Mouse (Mus musculus) layer of hippocampus, adult 11-12 months (tissue): ENCODE results near the gene H2-D1.

Experiments
- DNase-seq: peaks from one replicate; pipeline ENCODE4 v3.0.0; 2022; ENCODE audit warnings: low spot score

Gene H2-D1

GRCm38 (mm10) chr17:35240384-35241304 lies 21.9 kb upstream of the H2-D1 start:
- peak; percentile 55 for DNase-seq

DNA sequence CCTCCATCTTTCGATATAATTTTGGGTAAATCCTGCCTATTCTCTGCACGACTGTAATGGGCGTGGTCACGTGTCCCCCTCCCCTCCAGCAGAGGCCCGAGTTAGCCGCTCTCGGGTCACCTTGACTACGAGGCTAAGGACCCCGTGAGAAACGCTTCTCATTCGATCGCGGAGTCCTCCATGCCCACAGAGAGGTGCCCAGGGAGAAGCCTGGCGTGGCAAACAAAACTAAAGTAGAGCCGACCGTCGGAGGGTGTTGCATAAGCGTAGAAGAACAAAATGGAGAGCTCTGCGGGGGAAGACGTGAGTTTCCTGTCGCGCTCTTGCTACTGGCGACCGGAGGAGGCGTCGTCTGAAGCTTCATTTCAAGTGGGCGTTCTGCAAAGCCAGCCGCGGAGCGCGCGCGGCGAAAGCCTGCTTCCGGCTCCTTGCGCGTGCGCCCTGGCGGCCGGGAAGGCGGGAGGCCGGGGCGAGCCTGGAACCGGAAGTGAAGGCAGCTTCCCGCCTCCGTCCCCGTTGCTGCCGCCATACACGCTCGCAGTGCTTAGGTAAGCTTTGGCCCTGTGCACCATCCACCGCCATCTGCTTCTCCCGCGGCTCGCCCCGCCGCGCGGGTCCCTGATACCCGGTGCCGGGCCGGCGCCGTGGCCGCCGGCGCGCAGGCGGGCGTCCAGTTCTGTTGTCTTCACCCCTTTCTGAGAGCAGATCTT lies 21.1 kb upstream of the H2-D1 start, which contains the start of gene Ddx39b:
Gene Ddx39b (plus strand): TSS at position 442 of the 710 bp plus-strand sequence.
- DNase-seq, result peak; percentile 96

- DNase-seq, result peak; percentile 59
Measured at GRCm38 (mm10) chr17:35242015-35242941, 20.3 kb upstream of the H2-D1 start.

DNA sequence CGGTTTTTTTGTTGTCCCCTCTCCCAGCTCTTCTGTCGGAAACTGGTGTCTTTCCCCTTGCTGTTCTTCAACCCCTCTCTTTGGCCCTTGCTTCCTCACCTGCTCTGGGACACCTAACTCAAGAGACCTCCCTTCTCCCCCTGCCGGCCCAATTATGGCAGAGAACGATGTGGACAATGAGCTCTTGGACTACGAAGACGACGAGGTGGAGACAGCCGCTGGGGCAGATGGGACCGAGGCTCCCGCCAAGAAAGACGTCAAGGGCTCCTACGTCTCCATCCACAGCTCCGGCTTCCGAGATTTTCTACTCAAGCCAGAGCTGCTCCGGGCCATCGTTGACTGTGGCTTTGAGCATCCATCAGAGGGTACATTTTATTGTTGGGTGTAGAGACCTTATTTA lies 19.4 kb upstream of the H2-D1 start:
- DNase-seq, result no peak

GRCm38 (mm10) chr17:35244999-35245398 lies 17.5 kb upstream of the H2-D1 start:
- no peak for DNase-seq

GRCm38 (mm10) chr17:35245731-35246623 lies 16.6 kb upstream of the H2-D1 start:
- DNase-seq, result peak; percentile 25

DNA sequence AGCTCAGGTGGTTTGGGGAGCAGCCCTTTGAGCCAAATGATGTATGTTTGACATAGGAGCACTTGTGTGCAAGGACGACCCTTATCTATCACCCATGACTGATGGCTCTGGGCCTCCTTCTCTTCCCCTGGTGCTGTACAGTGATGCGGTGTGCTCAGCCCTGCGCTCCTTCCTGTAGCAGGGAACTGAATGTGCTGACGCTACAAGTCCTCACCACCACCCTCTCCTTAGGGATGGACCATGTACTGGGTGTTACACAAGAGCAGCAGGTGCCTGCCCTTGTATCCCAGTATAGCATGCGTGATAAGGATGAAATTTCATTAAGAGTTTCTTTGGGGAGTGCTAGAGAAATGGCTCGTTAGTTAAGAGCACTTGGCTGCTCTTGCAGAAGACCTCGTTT lies 15.4 kb upstream of the H2-D1 start:
- DNase-seq, result no peak

DNA sequence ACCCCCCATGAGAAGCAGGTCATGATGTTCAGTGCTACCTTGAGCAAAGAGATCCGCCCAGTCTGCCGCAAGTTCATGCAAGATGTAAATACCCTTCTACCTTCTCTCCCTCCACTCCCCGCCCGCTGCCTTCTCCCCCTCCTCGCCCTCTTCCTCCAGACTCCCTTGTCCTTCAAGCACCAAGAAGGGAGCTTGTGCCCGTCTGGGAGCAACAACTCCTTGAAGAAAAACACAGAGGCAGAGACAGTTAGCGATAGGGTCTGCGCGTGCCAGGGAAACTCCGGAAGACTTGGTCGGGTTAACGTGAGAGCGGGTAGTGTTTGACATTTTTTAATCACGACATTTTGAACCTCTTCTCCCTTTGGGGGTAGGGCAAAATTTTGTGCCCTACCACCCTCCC lies 13.5 kb upstream of the H2-D1 start:
- no peak for DNase-seq

DNA sequence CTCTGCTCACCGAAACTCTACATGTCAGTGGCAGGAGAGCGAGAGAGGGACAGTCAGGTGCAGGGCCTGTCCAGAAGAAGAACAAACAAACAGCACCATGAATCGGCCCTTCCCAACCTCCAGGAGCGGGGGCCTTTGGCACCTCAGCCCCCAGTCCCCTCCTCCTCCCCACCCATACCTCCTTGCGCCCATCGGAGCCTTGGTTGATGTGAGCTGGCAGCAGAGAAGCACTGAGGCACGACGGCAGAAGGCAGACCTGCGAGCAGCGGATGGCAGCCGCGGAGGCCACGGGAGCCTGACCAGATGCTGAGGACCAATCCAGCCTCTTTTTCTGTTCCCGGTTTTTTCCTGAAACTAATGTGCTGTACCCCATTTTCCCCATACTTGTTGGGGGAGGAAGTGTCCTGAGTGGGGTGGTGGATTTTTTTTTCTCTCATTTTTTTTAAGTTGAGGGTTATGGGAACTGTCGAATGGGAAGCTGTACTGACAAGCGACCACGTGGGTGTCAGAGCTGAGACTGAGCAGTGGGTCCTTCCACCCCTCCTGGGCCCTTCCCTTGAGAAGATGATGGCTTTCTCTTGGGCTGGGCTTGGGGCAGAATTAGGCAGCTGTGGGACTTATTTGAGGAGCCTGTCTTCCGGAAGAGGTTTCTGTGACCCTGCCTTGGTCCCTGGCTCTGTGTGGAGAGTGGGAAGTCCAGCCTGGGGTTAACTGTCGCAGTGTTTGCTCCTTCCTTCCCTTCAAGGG lies 12.9 kb upstream of the H2-D1 start:
- DNase-seq, result no peak

GRCm38 (mm10) chr17:35250348-35251120 lies 12.0 kb upstream of the H2-D1 start:
- no peak for DNase-seq

DNA sequence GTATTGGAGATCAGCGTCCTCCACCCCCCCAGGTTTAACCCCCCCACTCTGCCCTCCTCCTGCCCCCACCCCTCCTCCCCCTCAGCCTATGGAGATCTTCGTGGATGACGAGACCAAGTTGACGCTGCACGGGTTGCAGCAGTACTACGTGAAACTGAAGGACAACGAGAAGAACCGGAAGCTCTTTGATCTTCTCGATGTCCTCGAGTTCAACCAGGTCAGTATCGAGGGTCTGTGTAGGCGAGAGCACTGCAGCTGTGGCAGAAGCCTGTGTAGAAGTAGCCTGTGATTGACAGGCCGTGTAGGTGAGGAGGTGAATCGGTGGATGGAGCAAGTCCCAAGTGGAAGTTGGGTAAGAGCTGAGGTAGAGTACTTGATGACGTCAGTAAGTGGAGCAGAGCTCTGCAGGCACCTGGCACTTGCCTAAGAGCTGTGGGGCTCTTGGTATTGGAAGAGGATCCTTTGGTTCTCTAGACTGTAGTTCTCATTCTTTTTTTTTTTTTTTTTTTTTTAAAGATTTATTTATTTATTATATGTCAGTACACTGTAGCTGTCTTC lies 11.3 kb upstream of the H2-D1 start:
- DNase-seq, result no peak

DNA sequence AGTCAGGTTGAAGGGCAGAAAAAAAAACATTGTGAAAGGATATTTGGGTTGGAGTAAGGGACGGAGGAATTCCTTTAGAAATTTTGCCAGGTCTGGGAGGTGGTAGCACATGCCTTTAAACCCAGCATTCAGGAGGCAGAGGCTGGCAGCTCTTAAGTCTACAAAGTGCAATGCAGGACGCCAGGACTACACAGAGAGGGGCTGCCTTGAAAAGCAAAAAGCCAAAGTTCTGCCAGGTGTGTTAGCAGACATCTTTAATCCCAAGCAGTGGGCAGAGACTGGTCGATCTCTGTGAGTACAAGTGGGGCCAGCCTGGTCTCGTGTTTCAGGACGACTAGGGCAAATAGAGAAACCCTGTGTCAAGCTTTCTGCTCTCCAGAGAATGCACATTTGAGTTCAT lies 10.5 kb upstream of the H2-D1 start:
- no peak for DNase-seq

- peak; percentile 12 for DNase-seq
Measured at GRCm38 (mm10) chr17:35252619-35253292, 9.8 kb upstream of the H2-D1 start.

- DNase-seq, result peak; percentile 8
Measured at GRCm38 (mm10) chr17:35253293-35254093, 9.0 kb upstream of the H2-D1 start.

DNA sequence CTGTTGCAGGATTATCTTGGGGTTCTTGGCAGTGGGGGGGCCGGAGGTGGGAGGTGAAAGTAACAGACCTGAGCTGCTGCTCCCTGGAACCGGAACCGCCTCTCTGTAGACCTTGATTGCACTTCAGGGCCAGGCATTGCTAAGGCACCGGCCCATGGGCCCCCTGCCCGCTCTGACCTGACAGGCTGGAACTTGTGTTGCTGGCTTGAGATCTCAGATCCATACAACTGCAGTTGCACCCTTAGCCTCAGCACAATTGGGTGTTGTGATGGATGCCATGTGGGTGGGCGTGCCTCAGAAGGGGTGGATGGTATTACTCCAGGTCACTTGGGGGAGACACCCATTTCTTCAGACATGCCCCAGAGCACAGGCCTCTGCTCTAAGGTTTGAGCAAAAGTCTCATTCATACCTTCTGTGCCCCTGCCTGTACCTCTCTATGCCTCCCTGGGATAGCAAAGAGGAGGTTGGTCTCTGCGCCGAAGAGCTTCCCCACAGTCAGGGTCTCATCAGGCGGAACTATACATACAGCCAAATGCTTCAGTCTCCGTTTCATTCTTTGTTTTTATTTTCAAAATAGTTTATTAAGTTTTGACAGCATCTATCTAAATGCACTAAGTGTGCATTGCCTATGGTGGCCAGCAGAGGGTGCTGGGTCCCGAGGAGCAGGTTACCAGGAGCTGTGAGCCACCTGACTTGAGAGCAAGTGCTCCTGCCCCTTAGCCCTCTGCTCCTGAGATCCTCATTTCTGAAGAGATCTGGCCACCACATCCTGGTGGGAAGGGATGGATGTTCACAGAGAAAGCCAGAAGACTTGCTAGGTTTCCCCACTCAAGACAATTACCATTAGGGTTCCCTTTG lies 8.1 kb upstream of the H2-D1 start:
- DNase-seq, result peak; percentile 68

DNA sequence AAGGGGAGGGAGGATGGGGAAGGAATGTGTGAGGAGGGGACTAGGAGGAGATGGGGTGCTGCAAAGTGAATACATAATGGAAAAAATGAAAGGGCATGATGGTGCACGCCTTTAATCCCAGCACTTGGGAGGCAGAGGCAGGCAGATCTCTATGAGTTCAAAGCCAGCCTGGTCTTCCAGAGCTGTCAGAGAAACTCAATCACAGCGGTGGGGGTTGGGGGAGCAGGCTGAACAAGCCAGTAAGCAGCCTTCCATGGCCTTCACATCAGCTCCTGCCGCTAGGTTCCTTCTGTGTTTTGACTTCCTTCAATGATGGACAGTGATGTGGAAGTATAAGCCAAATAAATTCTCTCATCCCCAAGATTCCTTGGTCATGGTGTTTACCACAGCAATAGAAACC lies 7.2 kb upstream of the H2-D1 start:
- no peak for DNase-seq

GRCm38 (mm10) chr17:35255704-35256103 lies 6.8 kb upstream of the H2-D1 start:
- DNase-seq, result no peak
